Mouse (Mus musculus) fat pad, adult 2 months (tissue): ENCODE measurements around the gene Rsg1.

Source experiments
- DNase-seq: peaks from one replicate; pipeline ENCODE4 v3.0.0-alpha.2; 2011; ENCODE audit warnings: low read depth, low spot score; ENCODE audit errors: extremely low read depth

Rsg1 gene

DNA sequence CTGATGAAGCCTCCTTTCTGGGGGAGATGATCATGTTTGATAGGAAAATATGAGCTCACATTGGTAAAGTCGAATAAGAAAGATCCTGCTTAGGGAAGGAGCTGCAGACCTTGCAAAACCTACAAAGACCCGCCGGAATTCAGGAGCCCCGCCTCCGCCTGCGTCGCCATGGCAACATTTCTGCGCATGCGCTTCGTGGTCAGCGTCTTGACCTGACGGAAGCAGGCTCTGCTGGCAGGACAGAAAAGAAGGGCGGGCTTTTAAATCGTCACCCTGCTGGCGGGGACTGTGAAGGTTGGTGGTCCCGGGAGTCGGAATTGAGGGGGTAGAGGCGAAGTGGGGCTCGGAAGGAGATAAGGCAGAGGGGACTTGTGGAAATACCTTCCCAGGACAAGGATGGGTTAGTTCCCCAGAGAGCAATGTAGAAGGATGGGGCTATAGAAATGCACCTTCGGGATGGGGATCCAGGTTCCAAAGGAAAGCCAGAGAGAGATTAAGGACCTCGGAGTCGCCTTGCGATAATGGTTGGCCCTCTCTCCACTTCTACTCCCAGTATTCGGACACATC lies at the start of gene Rsg1:
TSS of gene Rsg1 (plus strand) at position 187 of the 567 bp plus-strand sequence.
- no peak for DNase-seq

GRCm38 (mm10) chr4:141165744-141166292 lies 47.9 kb upstream of the Rsg1 start:
- no peak for DNase-seq

- no peak for DNase-seq
Measured at GRCm38 (mm10) chr4:141167156-141167555, 46.6 kb upstream of the Rsg1 start.

GRCm38 (mm10) chr4:141172121-141172520 lies 41.6 kb upstream of the Rsg1 start:
- DNase-seq, result no peak

DNA sequence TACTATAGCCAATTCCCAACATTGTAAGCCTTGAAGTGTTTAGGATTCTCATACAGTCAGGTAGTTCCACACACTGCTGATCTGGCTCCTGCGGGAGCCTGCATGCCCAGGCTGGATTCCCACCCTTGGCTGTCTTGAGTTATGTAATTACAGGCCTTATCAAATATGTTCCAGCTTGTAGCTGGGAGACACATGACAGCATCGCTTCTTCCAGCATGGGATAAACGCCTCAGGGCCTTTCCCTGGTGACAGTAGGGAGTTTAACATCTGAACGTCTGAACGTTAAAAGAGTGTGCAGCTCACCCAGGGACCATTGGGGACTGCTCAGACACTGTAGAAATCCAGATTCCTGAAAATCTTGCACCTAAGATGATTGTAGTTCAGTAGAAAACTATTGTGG lies 38.0 kb upstream of the Rsg1 start:
- no peak for DNase-seq

DNA sequence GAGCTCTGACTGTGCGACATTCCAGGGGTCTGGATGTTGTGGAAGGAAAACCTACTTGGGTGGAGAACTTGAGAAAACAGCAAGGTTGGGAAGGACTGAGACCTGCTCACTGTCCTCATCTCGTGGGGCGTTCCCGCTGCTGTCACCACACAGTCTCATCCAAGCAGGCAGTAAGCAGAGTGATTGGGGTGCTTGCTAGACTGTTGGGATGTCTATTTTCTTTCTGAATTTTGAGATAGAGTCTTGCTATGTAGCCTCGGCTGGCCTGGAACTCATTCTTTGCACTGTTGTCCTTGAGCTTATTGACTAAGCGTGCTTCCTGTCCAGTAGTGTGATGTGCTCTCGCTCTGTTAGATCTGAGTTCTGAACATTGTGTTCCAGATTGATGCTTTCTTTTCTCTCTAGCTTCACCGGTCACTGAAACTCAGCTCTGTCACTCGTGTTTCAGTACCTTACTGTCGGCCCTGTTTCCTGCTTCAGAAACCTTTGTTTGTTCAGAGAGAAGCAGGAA lies 37.4 kb upstream of the Rsg1 start:
- no peak for DNase-seq

- no peak for DNase-seq
Measured at GRCm38 (mm10) chr4:141178500-141178899, 35.3 kb upstream of the Rsg1 start.

GRCm38 (mm10) chr4:141180831-141181230 lies 32.9 kb upstream of the Rsg1 start:
- no peak for DNase-seq

- DNase-seq, result no peak
Measured at GRCm38 (mm10) chr4:141181981-141182380, 31.8 kb upstream of the Rsg1 start.

GRCm38 (mm10) chr4:141183932-141184331 lies 29.8 kb upstream of the Rsg1 start:
- DNase-seq, result no peak

DNA sequence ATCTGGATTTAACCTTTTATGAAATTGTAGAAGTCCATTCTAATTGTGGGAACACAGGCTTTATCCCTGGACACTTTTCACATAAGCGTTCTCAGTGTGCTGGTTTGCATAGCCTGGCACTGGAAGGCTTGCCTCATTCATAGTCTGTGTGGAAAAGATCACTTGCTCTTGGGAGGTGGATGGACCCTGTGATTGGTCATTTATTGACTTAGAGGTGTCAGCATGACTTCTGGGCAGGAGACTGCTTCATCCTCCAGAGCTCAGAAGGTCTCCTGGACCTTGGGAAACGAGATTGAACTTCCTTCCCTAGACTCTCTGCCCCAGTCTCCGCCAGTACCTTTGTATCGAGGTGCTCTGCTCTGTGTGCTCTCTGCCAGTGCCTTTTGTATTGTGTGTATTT lies 29.3 kb upstream of the Rsg1 start:
- no peak for DNase-seq

GRCm38 (mm10) chr4:141186923-141187836 lies 26.6 kb upstream of the Rsg1 start:
- DNase-seq, result no peak

GRCm38 (mm10) chr4:141191294-141191693 lies 22.5 kb upstream of the Rsg1 start:
- DNase-seq, result no peak

DNA sequence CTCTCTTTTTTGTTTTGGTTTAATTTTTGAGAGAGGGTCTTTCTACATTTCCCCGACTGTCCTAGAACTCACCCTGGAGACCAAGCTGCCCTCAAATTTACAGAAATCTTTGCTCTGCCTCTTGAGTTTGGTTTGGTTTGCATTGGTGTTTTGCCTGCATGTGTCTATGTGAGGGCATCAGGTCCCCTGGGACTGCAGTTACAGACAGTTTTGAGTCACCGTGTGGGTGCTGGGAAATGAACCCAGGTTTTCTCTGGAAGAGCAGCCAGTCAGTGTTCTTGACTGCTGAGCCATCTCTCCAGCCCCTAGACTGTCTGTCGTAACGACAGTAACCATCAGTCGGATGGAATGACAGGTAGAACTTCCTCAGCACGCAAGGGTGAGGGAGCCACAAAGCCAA lies 19.2 kb upstream of the Rsg1 start:
- DNase-seq, result no peak

GRCm38 (mm10) chr4:141196981-141197685 lies 16.6 kb upstream of the Rsg1 start:
- DNase-seq, result no peak

DNA sequence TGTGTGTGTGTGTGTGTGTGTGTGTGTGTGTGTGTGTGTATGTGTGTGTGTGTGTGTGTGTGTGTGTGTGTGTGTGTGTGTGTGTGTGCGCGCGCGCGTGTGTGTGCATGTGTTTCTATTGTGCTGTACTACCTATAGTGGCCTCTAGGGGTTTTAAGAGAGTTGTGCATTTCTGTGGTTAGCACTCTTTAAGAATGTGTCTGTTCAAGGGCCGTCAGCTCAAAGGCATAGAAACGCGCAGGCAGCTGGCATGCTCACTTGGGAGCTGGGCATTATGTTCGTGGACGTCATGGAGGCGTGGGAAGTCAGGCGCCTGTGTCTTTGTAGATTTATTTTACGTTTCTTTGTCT lies 16.1 kb upstream of the Rsg1 start:
- no peak for DNase-seq

DNA sequence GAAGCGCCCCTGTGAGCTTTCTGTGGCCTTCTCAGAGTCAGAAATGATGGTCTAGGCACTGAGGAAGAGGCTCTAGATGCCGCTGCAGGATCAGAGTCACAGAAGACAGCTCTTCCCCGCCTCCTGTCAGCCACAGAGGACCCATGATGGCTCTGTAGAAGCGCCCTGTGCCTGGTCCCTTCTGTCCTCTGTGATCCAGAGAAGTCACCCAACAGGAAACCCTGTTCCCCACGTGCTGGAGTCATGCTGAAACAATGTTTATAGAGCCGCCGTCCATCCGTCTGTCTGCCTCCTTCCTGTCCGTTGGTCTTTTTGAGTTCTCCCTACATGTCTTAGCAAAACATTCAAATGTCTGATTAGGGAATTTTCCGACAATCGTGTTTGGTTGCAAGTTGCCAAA lies 12.8 kb upstream of the Rsg1 start:
- DNase-seq, result no peak

DNA sequence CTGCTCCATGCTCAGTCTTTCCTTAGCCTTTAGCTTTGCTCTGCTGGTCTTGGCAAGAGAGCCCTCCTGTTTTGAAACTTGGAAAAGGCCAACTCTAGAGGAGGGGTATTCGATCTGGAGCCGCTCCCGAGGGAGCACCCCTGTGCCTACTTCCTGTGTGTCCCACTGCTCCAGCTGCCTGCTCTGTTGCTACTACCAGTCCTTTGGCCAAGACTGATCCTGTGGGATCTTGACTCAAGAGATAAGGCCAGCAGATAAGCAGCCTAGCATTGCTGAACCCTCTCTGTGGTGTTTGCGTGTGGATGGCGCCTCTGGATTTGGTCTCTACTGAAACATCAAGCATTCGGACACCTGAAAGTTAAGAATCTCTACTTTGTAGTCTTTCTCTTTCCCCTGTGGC lies 11.6 kb upstream of the Rsg1 start:
- DNase-seq, result no peak

DNA sequence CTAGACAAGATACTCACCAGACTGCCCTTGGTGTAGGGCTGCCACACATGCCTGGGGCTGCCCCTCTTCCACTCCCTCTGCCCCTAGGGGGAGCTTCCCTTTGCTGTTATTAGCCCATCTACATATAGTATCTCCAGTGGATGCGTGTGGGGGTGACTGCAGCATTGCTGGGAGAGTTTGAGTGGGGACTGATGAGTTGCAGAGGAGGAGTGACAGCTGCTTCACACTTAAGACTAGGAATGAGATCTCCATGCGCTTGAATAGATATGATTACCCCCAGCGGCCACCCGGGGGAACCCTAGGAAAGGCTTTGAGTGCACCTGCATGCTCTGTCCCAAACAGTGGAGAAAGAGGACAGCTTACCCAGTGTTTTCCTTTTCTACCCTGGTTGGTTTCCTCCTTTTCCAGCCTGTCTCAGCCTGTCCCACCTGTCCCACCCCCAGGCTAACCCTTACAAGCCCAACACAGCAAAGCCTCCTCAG lies 9.1 kb upstream of the Rsg1 start:
- DNase-seq, result no peak

DNA sequence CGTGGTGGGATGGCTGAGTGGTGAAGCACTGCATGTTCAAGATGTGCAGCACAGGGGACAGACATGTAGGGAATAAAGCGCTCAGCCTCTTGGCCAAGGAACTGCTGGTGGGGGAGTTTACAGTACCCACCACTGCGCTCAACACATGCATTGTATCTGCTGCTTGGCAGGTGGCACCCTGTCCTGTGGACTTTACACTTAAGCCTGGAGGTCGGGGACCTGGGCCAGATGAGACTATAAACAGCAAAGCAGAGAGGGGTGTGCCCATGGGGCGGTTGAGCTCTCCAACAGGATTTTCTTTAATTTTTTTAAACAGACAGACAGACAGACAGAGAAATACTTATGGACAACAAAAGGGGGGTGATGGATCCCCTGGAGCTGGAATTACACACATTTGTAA lies 6.7 kb upstream of the Rsg1 start:
- no peak for DNase-seq

- DNase-seq, result no peak
Measured at GRCm38 (mm10) chr4:141210524-141211219, 3.1 kb upstream of the Rsg1 start.
